Mouse (Mus musculus) embryonic facial prominence, embryonic 15.5 days (tissue): ENCODE results near the gene Dolk. TPM values are rescaled to one million over a fixed set of nuclear protein-coding genes. Genes with fewer than 3 reads are reported as not detected.

Source experiments
- ATAC-seq: fragments of 200-750 bp; cut with Nextera tagmentation; 2 replicates; pipeline ENCODE4 v1.8.0; 2017; ENCODE audit warnings: low read depth, moderate TSS enrichment; ENCODE audit not compliant: insufficient number of reproducible peaks, low FRiP score, low TSS enrichment
- H3K27ac ChIP-seq: fragments of 300-500 bp; sonication (generic); replicated peaks from 2 replicates; pipeline ENCODE4 v1.5.1; 2015; ENCODE audit warnings: mild to moderate bottlenecking, inconsistent platforms
- H3K27me3 ChIP-seq: fragments of 300-500 bp; sonication (generic); 2 replicates; pipeline ENCODE4 v1.6.1; 2015; ENCODE audit warnings: inconsistent platforms
- H3K36me3 ChIP-seq: fragments of 300-500 bp; sonication (generic); 2 replicates; pipeline ENCODE4 v1.6.1; 2015; ENCODE audit warnings: mild to moderate bottlenecking, inconsistent platforms
- H3K4me1 ChIP-seq: fragments of 300-500 bp; sonication (generic); 2 replicates; pipeline ENCODE4 v1.6.1; 2015; ENCODE audit warnings: inconsistent platforms
- H3K4me2 ChIP-seq: fragments of 300-500 bp; sonication (generic); replicated peaks from 2 replicates; pipeline ENCODE4 v1.6.1; 2015; ENCODE audit warnings: mild to moderate bottlenecking, inconsistent platforms
- H3K4me3 ChIP-seq: fragments of 300-500 bp; sonication (generic); replicated peaks from 2 replicates; pipeline ENCODE4 v1.5.1; 2015; ENCODE audit warnings: mild to moderate bottlenecking, inconsistent platforms
- H3K9ac ChIP-seq: fragments of 300-500 bp; sonication (generic); 2 replicates; pipeline ENCODE4 v1.6.1; 2015; ENCODE audit warnings: inconsistent platforms
- H3K9me3 ChIP-seq: fragments of 300-500 bp; sonication (generic); replicated peaks from 2 replicates; pipeline ENCODE4 v1.6.1; 2016; ENCODE audit warnings: inconsistent platforms
- WGBS: fragments of 180-500 bp; shearing (Covaris S2); methylation state at CpG from one replicate; pipeline ENCODE4 v1.1.7; 2015; 5-methylcytosine and 5-hydroxymethylcytosine counted together
- polyA plus RNA-seq: library from polyadenylated mRNA; unstranded; fragments of >200 nt; fragmentation: Nextera tagmentation; extraction: Ambion mirVana; gene quantifications from 2 replicates; pipeline ENCODE4 v1.2.1, GENCODE M21; 2015

Dolk gene
- polyA plus RNA-seq, 1 experiment from 2014 or later = 31.4 TPM

DNA sequence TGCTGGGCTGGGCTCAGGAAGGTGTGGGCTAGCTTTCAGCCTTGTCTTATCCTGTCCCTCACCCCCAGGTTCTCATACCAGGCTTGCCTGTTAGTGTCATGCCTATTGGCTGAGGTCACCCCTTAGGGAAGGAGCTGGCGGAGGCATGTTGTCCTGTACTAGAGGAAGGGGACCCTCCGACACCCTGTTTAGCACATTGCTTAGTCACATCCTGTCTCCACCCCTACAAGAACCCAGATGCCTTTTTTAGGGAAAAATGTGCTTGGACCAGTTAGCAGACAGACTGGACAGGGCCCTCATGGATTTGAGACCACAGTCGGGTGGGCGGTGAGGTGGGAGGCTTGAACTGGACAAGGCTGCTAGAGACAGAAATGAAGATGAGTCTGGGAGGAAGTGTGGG, 27.5 kb downstream of the Dolk start:
- Histone ChIP-seq H3K9me3 (no peaks in the 10 kb centered on the region), H3K4me2 (no peak overlapping the region), H3K36me3 (peaks cover 84% of the 10 kb centered on the region), H3K9ac (no peak overlapping the region), H3K4me3 (no peak overlapping the region), H3K27ac (no peak overlapping the region), H3K4me1 (peaks cover 19% of the 10 kb centered on the region; the same call in 1 of the 2 replicates), H3K27me3 (no peaks in the 10 kb centered on the region)
- 71% methylated on average over 4 of the region's 4 CpGs for WGBS
- 0 out of 2 replicates have a peak, but pooled peaks have one; percentile 4 for ATAC-seq

DNA sequence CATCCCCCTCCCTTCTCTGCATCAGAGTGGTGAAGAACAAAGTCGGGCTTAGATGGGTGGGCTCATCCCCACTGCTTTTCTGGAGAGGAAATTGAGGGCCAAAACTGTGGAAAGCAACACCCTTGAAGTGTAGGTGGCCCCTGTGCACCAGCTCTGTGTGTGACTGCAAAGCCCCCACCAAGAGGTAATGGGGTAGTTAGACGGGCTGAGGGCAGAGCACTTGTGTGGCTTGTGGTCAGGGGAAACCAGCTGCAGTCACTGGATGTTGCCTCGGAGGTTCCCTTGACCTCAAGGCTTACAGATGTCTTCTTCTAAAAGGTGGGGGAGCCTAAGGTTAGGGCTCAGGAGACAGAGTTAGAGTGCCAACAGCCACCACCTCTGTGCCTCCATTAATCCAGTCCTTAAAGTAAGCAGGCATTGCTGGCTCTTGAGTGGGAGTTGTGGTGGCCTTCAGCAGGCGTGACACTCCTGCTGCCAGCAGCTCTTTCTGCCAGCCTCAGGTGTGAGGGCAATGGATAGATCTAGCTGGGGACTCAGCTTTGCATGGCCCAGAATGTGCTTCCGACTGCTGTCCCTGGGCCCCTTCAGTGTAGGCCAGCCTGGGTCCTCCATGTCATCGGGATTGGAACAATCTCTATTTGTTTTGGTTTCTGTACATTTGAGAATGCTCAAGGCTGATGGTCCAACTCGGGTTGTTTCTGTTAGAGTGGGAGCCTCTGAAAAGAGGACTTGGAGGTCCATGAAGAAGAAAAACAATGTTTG, 28.3 kb downstream of the Dolk start:
- Histone ChIP-seq H3K4me1 (peaks cover 14% of the 10 kb centered on the region; the same call in 1 of the 2 replicates), H3K27me3 (no peaks in the 10 kb centered on the region), H3K36me3 (peaks cover 81% of the 10 kb centered on the region), H3K27ac (no peak overlapping the region), H3K4me3 (no peak overlapping the region), H3K9me3 (no peaks in the 10 kb centered on the region), H3K9ac (no peak overlapping the region), H3K4me2 (no peak overlapping the region)
- 84% methylated on average over 7 of the region's 7 CpGs for WGBS
- no peak for ATAC-seq

- no peak overlapping the region for H3K9ac ChIP-seq
- peaks cover 77% of the 10 kb centered on the region for H3K36me3 ChIP-seq
- no peaks in the 10 kb centered on the region for H3K27me3 ChIP-seq
- H3K4me2 ChIP-seq = no peak overlapping the region
- no peak for ATAC-seq
- WGBS = 92% methylated on average over 30 of the region's 30 CpGs
- no peak overlapping the region for H3K4me3 ChIP-seq
- H3K4me1 ChIP-seq = peaks cover 19% of the 10 kb centered on the region; the same call in 1 of the 2 replicates
- no peak overlapping the region for H3K27ac ChIP-seq
- no peaks in the 10 kb centered on the region for H3K9me3 ChIP-seq
These were observed 29.4 kb downstream of the Dolk start for GRCm38 (mm10) chr2:30256616-30257350.

DNA sequence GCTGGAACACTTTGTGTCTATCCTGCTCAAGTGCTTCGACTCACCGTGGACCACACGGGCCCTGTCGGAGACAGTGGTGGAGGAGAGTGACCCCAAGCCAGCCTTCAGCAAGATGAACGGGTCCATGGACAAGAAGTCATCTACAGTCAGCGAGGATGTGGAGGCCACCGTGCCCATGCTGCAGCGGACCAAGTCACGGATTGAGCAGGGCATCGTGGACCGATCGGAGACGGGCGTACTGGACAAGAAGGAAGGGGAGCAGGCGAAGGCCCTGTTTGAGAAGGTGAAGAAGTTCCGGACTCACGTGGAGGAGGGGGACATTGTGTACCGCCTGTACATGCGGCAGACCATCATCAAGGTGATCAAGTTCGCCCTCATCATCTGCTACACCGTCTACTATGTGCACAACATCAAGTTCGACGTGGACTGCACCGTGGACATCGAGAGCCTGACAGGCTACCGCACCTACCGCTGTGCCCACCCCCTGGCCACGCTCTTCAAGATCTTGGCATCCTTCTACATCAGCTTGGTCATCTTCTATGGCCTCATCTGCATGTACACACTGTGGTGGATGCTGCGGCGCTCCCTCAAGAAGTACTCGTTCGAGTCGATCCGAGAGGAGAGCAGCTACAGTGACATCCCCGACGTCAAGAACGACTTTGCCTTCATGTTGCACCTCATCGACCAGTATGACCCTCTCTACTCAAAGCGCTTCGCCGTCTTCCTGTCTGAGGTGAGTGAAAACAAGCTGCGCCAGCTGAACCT, 30.3 kb downstream of the Dolk start:
- WGBS = 96% methylated on average over 42 of the region's 42 CpGs

DNA sequence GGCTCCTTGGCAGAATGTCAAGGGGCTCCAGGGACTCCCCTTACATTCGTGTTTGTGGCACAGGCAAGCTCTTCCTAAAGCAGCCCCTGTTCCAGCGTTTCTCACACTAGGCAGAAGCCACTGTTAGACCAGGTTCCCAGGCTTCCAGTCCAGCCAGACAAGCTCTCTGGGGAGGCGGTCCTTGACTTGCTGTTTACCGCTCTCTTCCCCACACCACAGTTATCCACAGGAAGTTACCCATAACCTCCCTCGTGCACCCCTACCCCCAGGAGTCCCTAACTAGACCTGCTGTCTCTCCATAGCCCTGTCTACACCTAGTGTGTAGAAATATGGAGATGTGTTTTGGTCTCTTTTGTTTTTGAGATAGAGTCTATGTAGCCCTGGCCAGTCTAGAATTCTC, 32.3 kb downstream of the Dolk start:
- Histone ChIP-seq H3K9me3 (no peaks in the 10 kb centered on the region), H3K9ac (no peak overlapping the region), H3K36me3 (peaks cover 65% of the 10 kb centered on the region), H3K4me3 (no peak overlapping the region), H3K4me2 (no peak overlapping the region), H3K4me1 (peaks cover 18% of the 10 kb centered on the region; the same call in 1 of the 2 replicates), H3K27me3 (no peaks in the 10 kb centered on the region), H3K27ac (no peak overlapping the region)
- ATAC-seq = no peak
- 76% methylated on average over 5 of the region's 5 CpGs for WGBS

More for the DNA sequence above, 30.3 kb downstream of the Dolk start:
- Histone ChIP-seq H3K27me3 (no peaks in the 10 kb centered on the region), H3K9ac (no peak overlapping the region), H3K4me2 (no peak overlapping the region), H3K9me3 (no peaks in the 10 kb centered on the region), H3K36me3 (peaks cover 68% of the 10 kb centered on the region), H3K4me3 (no peak overlapping the region), H3K27ac (no peak overlapping the region), H3K4me1 (peaks cover 23% of the 10 kb centered on the region; the same call in 1 of the 2 replicates)
- ATAC-seq = no peak

- no peak overlapping the region for H3K4me3 ChIP-seq
- peaks cover 9% of the 10 kb centered on the region; the same call in 1 of the 2 replicates for H3K4me1 ChIP-seq
- ATAC-seq = no peak
- no peaks in the 10 kb centered on the region for H3K9me3 ChIP-seq
- 70% methylated on average over 3 of the region's 3 CpGs for WGBS
- H3K9ac ChIP-seq = no peak overlapping the region
- H3K4me2 ChIP-seq = no peak overlapping the region
- H3K27ac ChIP-seq = no peak overlapping the region
- H3K36me3 ChIP-seq = peaks cover 65% of the 10 kb centered on the region
- no peaks in the 10 kb centered on the region for H3K27me3 ChIP-seq
These were observed 33.6 kb downstream of the Dolk start for GRCm38 (mm10) chr2:30252521-30252920.

GRCm38 (mm10) chr2:30251417-30252104, 34.6 kb downstream of the Dolk start:
- H3K4me2 ChIP-seq = no peak overlapping the region
- no peak overlapping the region for H3K9ac ChIP-seq
- WGBS = 65% methylated on average over 5 of the region's 5 CpGs
- peaks cover 55% of the 10 kb centered on the region for H3K36me3 ChIP-seq
- no peaks in the 10 kb centered on the region for H3K27me3 ChIP-seq
- H3K27ac ChIP-seq = peak overlapping the region; percentile 59
- H3K4me3 ChIP-seq = no peak overlapping the region
- ATAC-seq = peak; percentile 67; the same call in 1 of the 2 replicates
- H3K9me3 ChIP-seq = no peaks in the 10 kb centered on the region
- peaks cover 9% of the 10 kb centered on the region; the same call in 1 of the 2 replicates for H3K4me1 ChIP-seq

DNA sequence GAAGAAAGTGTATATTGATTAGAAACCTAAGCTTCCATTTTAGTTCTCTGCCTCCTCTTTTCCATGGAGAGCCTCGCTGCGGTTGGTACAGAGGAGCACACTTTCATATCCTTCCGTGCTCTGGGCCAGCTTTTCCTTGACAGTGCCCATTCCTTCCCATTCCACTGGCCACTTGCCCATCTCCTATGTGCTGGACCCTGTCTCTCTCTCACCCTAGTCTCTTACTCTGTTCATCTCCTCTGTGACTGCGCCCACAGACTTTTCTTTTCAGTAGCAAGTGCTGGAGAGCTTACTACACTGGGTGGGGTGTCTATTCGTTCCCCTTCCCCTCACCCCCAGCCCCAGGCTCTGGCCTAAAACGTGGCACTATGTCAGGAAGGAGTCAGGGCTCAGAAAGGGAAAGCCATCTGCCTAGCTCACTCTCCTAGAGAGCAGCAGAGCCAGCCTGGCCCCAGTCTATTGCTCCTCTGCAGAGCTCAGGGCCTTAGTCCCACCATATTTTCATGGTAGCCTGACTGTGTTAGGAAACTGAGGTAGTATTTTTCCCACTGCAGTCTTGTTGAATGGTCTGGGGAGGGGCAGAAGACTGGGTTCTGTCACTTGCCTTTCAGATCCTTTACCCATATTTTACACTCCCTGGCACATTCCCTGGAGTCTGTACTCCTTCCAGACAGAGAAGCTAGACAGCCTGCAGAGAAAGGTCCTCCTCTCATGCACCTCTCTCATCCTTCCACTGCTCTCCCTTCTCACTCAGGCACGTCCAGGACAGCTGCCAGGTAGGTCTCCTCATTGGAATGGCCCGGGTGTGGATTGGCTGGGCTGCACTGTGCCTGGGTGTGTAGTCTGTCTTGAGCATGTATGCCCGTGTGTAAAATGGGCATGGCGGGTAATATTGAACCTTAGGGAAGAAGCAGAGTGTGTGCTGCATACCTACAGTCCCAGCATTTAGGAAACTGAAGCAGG, 35.7 kb downstream of the Dolk start:
- H3K9ac ChIP-seq = no peak overlapping the region
- H3K9me3 ChIP-seq = no peaks in the 10 kb centered on the region
- H3K4me1 ChIP-seq = peaks cover 9% of the 10 kb centered on the region; the same call in 1 of the 2 replicates
- H3K36me3 ChIP-seq = peaks cover 44% of the 10 kb centered on the region
- H3K4me3 ChIP-seq = no peak overlapping the region
- 84% methylated on average over 10 of the region's 10 CpGs for WGBS
- ATAC-seq = no peak
- H3K27me3 ChIP-seq = no peaks in the 10 kb centered on the region
- no peak overlapping the region for H3K27ac ChIP-seq
- no peak overlapping the region for H3K4me2 ChIP-seq

- H3K9ac ChIP-seq = no peak overlapping the region
- peaks cover 36% of the 10 kb centered on the region for H3K36me3 ChIP-seq
- WGBS = 94% methylated on average over 3 of the region's 3 CpGs
These were observed 37.0 kb downstream of the Dolk start for GRCm38 (mm10) chr2:30249182-30249581.

DNA sequence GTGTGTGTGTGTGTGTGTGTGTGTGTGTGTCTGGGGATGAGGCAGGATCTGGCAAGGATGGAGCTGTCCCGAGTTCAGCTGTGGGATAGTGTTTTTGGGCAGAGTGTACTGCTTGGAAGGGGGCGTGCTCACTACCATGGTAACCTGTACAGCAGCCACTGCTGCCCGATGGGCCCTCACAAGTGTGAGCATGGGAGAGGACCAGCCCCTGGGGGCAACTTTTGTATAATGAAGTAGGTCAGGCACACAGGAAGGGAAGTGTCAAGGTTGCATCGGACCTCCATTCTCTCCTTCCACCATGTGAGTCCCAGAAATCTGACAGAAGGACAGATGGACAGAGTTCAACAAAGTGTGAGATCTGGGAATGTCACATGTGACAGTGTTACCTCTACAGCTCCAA, 38.5 kb downstream of the Dolk start:
- Histone ChIP-seq H3K27me3 (no peaks in the 10 kb centered on the region), H3K9me3 (no peaks in the 10 kb centered on the region), H3K4me2 (no peak overlapping the region), H3K27ac (no peak overlapping the region), H3K9ac (no peak overlapping the region), H3K4me3 (no peak overlapping the region), H3K4me1 (peaks cover 14% of the 10 kb centered on the region; the same call in 1 of the 2 replicates), H3K36me3 (peaks cover 44% of the 10 kb centered on the region)
- ATAC-seq = no peak
- 71% methylated on average over 4 of the region's 4 CpGs for WGBS

More at GRCm38 (mm10) chr2:30249182-30249581, 37.0 kb downstream of the Dolk start:
- Histone ChIP-seq H3K4me3 (no peak overlapping the region), H3K4me2 (no peak overlapping the region), H3K9me3 (no peaks in the 10 kb centered on the region), H3K4me1 (peaks cover 13% of the 10 kb centered on the region; the same call in 1 of the 2 replicates), H3K27me3 (no peaks in the 10 kb centered on the region), H3K27ac (no peak overlapping the region)
- ATAC-seq = no peak
